Mouse (Mus musculus): Measurements from ENCODE around the gene Ppp4r3a. TPM values are rescaled to one million over a fixed set of nuclear protein-coding genes. Genes with fewer than 3 reads are reported as not detected.
A peak's percentile ranks its signal among the peaks of the same experiment; 100 is the strongest.

Gene Ppp4r3a
- total RNA-seq, 2 experiments from 2014 or later, result 35.6 to 46.1 TPM

DNA sequence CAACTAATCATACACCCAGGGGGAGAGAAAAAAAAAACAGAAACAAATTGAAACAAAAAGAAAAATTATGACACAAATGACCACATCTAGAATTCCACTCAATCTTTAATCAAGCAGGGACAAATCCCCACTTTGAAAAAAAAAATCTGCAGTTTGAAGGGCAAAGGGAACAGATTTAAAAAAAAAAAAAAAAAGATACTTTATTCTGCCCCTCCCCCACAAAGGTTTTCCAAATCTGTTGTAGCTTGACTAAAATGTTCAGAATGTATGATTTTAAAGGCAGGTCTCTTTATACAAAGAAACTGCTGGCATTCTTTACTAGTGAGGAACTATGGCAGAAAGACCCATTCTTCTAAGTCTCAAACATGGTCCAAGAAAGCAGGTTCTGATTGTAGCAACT is 43.5 kb downstream of the Ppp4r3a start:
- DNase-seq (ENCODE audit: low spot score in 2 of 2), result no peak
- intact Hi-C loops (cut with DNase I), result no loop called here

DNA sequence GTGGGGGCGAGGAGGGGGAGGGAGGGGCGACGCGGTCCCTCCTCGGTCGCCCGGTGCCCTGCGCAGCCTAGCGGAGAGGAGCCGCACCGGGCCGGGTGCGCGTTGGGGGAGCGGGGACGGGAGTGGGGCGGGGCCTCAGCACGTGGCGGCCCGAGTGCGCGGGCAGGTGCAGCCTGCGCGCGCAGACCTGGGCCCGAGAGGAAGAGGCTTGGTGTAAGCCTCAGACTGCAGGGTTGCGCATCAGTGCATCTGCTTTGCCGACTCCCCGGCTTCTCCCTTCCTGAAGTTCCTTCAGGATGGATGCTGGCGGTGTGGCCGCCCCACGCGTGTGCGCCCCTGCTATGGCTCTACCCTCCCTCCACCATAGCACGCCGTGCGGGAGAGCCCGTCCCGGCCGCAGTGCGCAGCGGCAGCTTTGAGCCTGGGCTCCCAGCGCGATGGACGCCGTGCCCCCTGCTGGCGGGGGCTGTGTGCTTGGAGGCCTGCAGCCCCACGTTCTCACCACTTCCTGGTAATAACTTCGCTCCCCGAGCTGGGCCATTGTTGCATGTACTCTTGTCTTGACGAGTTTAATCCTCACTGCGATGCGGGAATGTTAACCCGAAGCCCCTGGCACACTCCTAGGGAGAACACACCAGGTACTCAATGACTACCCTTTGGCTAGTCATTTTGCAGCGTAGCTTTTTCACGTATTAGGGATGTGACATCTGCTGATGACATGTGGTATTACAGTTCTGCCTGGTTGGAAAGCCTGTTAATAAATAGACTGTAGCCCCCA is 54.4 kb downstream of the Ppp4r3a start, which contains the start of gene Ccdc88c:
TSS of gene Ccdc88c (minus strand) at position 103 of the 778 bp plus-strand sequence.
- DNase-seq (ENCODE audit: low spot score in 2 of 2), result peak; percentile 82 to 86
- intact Hi-C loops (cut with DNase I), result loop anchor here (1.0 to 10.0 kb wide), 5 partner anchors 42 to 184 kb away; no protein-coding TSS in a partner anchor

DNA sequence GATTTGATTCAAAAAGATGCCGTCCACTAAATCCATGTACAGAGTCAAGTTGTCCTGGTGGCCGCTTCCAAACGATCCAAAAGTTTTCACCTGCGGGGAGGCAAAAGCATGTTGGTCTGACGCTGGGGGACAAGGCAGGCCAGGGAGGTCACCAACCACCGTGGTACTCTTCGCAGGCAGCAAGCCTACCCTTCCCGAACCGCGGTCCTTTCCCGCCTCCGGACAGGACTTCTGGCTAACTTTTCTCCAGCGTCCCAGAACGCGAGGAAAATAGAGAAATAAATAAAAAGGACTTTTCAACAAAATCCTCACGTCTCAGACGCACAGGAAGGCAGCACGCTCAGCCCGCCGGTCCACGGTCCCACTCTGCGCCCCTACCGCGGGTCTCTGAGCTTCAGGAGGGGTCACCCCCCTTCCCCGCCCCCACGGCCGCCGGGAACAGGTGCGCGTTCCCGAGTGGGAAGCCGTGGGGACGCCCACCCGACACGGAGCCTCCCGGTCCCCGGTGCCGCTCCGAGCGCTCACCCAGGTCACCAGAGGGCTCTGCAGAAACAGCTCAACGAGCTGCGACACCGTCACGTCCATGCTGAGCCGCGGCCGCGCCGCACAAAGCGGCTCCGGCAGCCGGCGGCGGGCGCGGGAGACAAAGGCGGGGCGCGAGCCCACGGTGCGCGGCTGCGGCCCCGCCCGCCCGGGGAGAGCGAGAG is 55.1 kb downstream of the Ppp4r3a start:
- DNase-seq (ENCODE audit: low spot score in 2 of 2), result no peak
- intact Hi-C loops (cut with DNase I), result loop anchor here (5.0 to 10.0 kb wide), 2 partner anchors 41 to 184 kb away; no protein-coding TSS in a partner anchor

DNA sequence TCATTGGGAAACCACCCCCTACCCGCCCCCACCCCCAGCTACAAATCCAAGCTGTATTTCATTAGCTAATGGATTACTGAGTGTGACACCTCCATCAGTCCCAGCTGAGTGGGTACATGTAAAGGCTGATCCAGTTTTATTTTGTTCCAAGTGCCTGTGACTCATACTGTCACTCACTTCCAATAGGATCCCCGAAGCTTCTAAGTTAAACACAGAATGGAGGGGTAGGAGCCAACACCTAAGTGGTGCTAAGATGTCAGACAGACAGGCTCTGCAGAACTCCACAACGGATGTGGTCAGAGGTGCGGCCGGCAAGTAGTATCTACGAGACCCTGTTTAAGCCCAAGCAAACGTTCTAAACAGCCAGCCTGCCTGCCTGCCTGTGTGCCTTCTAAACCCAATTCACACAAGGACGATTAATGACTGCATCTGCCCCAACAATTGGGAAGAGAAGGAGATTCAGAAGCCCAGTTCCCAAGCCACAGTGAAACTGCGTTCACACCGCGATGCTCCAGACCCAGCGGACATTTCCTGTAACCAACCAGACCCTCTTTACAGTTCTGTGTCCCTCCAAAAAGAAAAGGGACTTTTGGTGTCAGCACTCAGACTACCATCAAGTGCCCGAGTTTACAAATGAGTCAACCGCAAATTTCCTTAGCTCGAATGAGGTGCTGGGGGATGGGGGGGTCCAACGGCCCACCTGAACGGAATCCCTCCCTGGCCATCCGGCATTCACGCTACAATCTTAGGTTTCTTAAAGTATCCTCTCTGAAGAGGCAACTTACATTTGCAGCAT is 55.9 kb downstream of the Ppp4r3a start:
- intact Hi-C loops (cut with DNase I), result loop anchor here (5.0 to 10.0 kb wide), 2 partner anchors 40 to 183 kb away; no protein-coding TSS in a partner anchor

DNA sequence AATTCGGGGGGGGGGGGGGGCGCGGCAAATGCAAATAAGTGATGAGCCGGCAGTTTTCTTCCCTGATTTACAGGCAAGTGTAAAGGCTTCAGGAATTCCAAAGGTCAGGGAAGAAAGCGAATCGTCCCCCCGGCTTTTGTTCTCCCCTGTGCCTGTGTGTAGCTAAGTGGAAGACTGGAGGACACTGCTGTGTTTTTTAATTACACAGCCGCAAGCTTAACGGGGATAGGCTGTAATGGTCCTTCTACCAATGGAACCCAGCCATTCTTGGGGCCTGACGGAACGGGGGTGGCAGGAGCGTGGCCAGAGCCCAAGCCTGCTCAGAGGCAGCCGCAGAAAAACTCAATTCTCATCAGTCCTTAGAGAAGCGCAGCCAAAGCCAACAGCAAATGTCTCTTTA is 56.6 kb downstream of the Ppp4r3a start:
- intact Hi-C loops (cut with DNase I), result loop anchor here (5.0 to 10.0 kb wide), 2 partner anchors 40 to 182 kb away; no protein-coding TSS in a partner anchor
- DNase-seq (ENCODE audit: low spot score in 2 of 2), result peak in 1 of 2 experiments; percentile 47

More for the DNA sequence above, 55.9 kb downstream of the Ppp4r3a start:
- DNase-seq (ENCODE audit: low spot score in 2 of 2), result peak in 1 of 2 experiments; percentile 27

DNA sequence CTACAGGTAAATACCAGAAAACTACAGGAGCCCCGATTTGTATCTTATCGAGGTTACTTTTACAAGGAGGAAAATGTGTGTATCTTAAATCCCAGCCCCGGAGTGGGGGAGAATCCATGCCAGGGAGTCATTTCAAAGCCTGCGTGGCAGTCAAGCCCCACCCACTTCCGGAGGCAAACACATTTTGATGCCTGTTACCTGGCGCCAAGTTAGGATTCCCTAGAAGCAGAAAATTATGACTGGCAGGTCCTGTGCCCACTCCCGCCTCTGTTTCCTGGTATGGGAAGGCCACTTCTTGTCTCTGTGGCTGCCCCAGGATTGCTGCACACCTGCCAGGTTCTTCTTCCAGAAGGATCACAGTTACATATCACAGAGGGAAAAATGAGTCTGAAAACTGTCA is 57.0 kb downstream of the Ppp4r3a start:
- DNase-seq (ENCODE audit: low spot score in 2 of 2), result no peak
- intact Hi-C loops (cut with DNase I), result loop anchor here (5.0 to 10.0 kb wide), 2 partner anchors 39 to 182 kb away; no protein-coding TSS in a partner anchor

DNA sequence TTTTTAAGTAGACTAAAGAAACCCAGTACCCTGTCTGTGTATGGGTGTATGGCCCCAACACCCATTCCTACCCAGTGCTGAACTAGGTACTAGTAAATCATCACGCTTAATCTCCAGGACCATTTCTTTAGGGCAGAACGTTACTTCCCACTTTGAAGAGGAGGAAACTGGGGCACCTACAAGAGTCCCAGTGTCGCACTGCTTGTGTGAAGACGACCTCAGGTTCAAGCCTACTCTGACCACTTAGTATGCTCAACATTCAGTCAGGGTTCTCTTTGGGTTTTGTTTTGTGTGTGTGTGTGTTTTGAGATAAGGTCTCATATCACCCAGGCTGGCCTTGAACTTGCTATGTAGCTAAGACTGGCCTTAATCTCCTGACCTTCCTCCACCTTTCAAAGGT is 57.5 kb downstream of the Ppp4r3a start:
- no peak for DNase-seq (ENCODE audit: low spot score in 2 of 2)
- intact Hi-C loops (cut with DNase I), result loop anchor here (5.0 to 10.0 kb wide), 2 partner anchors 39 to 181 kb away; no protein-coding TSS in a partner anchor

DNA sequence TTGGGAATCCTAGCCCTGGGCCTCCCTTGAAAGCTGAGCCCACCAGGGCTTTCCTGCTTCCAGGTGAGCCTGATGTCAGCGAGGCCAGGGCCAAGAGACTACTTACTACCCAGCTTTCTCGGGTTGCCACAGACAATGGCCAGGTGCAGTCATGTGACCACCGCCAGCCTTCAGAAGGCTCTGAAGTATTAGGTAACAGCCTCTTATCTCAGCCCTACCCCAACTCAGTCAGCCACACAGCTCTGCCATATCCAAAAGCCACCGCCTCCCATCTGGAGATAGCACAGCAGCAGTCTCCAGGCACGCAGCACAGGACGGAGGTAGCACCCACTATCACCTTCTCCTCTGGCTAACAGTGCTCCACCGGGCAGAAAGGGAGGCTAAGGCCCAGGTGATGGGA is 58.1 kb downstream of the Ppp4r3a start:
- intact Hi-C loops (cut with DNase I), result loop anchor here (5.0 to 10.0 kb wide), 2 partner anchors 38 to 181 kb away; no protein-coding TSS in a partner anchor

DNA sequence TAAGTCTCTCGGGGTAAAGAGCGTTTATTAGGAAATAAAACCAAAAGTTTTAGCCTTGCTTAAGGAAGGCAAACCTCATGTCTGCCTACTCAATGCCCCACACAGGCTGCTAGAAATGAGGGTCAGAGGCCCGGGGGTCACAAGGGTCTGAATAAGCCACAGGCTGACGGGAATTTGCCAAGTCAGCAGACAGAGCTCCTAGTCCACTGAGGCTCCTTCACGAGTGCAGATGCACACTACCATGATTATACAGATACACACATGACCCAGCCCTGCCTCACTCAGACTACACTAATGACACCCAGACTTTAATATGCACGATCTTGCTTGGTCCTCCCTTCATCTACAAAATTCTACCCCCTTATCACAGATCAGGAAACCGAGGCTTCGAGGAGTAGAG is 58.7 kb downstream of the Ppp4r3a start:
- DNase-seq (ENCODE audit: low spot score in 2 of 2), result no peak
- intact Hi-C loops (cut with DNase I), result loop anchor here (5.0 to 10.0 kb wide), 2 partner anchors 38 to 180 kb away; no protein-coding TSS in a partner anchor

More for the DNA sequence above, 58.1 kb downstream of the Ppp4r3a start:
- no peak for DNase-seq (ENCODE audit: low spot score in 2 of 2)

DNA sequence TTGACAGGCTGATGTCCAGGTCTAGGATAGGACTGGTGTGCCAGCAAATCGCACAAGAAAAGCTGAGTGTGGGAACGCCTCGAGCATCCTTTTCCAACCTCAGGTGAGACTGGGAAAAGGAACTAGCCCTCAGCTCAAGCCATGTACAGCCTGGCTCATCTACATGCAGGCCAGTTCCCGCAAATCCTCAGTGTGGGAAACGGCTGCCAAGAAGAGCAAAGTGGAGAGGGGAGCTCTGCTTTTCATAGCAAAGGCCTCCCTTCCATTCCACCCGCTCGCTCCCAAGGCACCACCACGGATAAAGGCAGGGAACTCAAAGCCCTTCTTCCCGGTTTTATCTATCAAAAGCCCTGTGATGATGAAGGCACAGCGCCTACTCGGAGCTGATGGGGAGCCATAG is 60.4 kb downstream of the Ppp4r3a start:
- intact Hi-C loops (cut with DNase I), result loop anchor here (10.0 kb wide), 1 partner anchor 178 kb away; no protein-coding TSS in a partner anchor
- DNase-seq (ENCODE audit: low spot score in 2 of 2), result no peak

DNA sequence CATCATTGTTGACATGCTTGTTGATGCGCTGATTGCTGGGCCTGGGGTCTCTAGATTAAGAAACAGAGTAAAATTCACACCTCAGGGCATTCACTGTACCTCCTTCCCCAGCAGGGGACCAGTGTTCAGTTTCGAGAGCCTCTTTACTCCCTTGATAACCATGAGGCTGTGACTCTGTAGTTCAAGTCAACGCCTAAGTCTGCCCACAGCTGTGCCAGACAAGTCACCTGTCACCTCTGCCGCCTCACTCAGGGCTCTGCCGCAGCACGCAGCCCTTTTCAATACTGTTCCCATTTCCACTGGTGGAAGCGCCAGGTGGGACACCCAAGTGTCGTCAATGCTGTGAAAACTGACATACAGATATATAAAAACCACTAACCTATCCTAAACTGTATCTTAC is 61.1 kb downstream of the Ppp4r3a start:
- no peak for DNase-seq (ENCODE audit: low spot score in 2 of 2)
- intact Hi-C loops (cut with DNase I), result loop anchor here (10.0 kb wide), 1 partner anchor 178 kb away; no protein-coding TSS in a partner anchor

DNA sequence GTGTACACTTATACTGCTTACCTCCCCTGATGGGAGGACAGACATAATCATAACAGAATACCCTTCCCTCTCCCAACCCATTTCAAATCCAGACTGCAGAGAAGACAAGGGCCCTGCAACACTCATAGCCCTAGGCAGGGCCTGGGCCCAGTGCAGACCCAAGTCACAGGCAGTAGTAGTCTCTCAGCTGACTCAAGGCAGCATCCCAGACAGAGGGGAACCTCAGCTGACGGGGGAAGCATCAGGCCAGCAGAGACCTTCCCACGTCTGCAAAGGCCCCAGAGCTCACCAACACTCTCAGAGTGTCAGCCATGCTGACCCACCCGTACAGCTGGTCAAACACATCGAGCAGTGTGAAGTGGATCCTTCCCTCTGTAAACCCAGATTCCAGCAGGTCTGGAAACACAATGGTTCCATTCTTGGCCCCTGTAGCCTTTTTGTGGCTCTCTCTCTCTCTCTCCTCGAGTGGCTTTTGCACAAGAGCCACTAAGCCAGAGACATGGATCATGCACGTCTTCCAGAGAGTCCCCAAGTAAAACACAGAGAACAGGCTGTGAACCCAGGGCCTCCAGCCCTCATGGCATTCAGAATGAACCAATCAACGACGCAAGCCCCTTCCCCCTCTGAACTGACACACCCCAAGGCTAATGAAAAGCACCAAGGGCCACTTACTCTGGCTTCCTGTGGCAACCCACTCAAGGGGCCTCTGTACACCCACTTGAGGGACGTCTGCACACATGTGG is 61.8 kb downstream of the Ppp4r3a start:
- intact Hi-C loops (cut with DNase I), result loop anchor here (10.0 kb wide), 1 partner anchor 177 kb away; no protein-coding TSS in a partner anchor
- DNase-seq (ENCODE audit: low spot score in 2 of 2), result no peak

DNA sequence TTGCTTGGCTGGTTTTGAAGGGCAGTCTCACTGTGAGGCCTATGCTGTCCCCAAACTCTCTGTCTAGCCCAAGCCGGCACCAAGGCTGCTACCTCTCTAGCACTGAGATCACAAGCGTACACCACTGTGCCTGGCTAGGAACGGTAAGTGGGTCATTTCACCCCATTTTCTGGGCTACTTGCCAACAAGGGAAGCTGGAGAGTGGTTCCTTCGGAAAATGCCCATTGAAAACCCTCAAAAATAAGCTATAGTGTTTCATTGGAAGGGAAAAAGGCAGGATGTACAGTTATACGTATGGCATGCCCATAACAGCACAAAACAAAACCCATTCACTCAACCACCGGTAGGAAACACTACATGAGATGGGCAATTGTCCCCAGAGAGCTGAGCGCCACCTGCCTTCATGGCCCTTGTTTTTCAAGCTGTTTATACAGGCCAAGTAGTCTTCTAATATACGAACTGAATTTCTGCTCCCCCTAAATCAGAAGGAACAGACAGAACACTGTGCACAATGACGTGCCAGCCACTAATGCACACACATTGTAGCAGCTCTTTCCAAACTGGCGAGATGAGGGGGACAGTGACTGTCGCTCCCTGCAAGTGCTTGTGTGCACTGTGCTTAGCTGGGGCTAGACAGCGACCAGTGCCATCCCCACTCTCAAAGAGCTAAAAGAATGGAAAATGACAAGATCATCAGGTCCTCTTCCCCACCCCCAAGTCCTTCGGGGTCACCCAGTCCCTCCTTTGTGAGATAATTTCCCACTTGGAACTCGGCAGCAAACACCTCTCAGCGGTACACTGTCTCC is 63.1 kb downstream of the Ppp4r3a start:
- intact Hi-C loops (cut with DNase I), result loop anchor here (10.0 kb wide), 1 partner anchor 176 kb away; no protein-coding TSS in a partner anchor
- no peak for DNase-seq (ENCODE audit: low spot score in 2 of 2)

DNA sequence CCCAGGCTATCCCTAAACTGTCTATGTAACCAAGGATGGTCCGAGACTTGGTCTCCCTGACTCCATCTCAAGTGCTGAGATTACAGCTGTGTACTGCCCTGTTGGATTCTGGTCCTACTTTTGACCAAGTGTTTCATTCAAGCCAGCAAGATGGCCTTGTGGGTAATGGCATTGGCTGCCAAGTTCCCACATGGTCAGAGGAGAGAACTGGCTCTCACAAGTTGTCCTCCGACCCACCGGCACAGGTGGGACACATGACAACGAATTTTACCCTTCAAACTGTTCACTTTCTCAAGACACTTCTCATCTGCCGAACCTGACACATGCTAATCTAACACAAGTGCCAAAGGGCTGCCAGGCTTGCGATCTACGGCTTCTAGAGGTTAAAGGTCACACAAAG is 64.1 kb downstream of the Ppp4r3a start:
- DNase-seq (ENCODE audit: low spot score in 2 of 2), result no peak
- intact Hi-C loops (cut with DNase I), result no loop called here

DNA sequence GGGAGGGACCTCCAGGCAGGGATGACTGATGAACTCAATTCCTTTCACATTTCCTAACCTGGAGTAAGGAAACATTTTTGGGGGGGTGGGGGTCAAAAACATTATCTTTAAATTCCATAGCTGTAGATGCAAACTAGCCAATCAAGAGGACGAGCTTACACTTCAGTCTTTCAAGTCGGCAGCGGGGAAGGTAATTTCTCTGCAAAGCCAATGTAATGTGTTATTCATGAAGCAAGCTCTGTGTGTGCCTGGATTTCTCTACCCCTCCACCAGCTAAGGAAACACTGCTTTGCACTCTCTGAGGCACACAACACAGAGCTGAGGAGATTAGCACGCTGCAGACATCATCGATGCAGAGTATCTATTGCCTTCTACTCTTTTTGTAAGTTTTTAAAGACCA is 64.5 kb downstream of the Ppp4r3a start:
- intact Hi-C loops (cut with DNase I), result no loop called here
- no peak for DNase-seq (ENCODE audit: low spot score in 2 of 2)

DNA sequence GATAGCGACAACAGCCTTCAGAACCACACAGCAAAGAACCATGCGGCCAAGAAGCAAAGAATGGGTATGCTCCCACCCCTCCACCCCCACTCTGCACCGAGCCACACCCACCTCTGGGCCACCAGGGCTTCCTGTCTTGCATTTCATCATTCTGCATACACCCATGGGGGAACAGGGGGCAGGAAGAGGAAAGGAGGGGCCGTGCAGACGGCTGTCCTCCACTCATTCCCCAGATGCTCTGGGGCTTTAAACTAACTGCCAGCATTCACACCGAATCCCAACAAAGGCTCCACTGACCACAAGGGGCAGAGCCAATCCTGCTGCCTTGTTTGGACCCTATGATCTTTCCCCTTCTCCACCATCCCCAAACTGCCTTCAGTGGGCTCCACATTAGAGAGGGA is 65.5 kb downstream of the Ppp4r3a start:
- intact Hi-C loops (cut with DNase I), result no loop called here
- no peak for DNase-seq (ENCODE audit: low spot score in 2 of 2)

DNA sequence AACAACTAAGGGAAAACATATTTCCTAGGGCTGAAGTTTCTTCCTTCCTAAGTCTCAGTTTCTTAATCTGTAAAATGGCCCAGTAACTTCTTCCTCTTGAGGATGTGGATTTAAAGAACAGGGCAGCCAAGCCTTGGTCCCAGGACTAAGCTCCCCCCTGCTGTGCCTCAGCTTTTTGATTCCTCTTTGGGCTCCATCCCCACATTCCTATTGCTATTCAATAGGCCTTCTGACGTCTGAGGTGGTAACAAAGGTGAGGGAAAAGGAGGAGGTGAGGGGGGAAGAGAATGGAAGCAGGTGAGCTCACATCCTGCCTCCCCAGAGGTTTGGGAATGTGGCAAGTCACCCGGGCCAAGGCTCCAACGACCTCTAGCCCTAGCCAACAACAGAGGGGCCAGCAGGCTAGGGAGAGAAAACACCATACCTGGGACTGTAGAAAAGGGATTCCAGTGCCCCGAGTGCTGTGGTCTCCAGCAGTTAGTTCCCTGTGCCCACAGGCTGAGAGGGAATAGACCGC is 67.0 kb downstream of the Ppp4r3a start:
- intact Hi-C loops (cut with DNase I), result no loop called here
- no peak for DNase-seq (ENCODE audit: low spot score in 2 of 2)

DNA sequence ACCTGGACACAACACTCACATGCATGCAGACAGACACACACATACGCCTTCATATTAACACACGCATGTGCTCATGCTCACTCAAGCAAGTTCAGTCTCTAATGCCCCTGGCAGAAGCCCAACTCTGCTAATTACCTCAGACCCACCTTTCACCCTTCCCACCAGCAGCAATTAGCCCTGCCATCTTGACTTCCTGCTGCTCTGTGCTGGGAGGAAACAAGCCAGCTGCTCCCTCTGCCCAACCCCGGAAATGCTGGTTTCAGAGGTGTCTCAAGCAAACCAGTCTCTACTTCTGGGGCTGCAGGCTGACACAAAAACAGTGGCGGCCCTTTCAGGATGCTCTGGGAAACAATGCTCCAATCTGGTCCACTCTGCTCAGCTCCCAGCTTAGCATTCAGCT is 67.6 kb downstream of the Ppp4r3a start:
- intact Hi-C loops (cut with DNase I), result no loop called here
- no peak for DNase-seq (ENCODE audit: low spot score in 2 of 2)
